Mouse (Mus musculus) C2C12 (cell line): ENCODE results near the gene N4bp1.

Source experiments
- CEBPB ChIP-seq: IDR thresholded peaks from one replicate; pipeline ENCODE4 v1.6.1; 2011; ENCODE audit warnings: low read depth, mild to moderate bottlenecking, control low read depth, moderate library complexity
- CTCF ChIP-seq: IDR thresholded peaks from one replicate; pipeline ENCODE4 v1.5.1; 2011; ENCODE audit not compliant: control insufficient read depth, insufficient read depth, insufficient read length
- MAX ChIP-seq: IDR thresholded peaks from one replicate; pipeline ENCODE4 v1.6.1; 2011; ENCODE audit warnings: mild to moderate bottlenecking, control low read depth
- MYOD1 ChIP-seq: IDR thresholded peaks from one replicate; pipeline ENCODE4 v1.6.1; 2011; ENCODE audit warnings: low read depth; ENCODE audit not compliant: control insufficient read depth, insufficient read length
- MYOG ChIP-seq: IDR thresholded peaks from one replicate; pipeline ENCODE4 v1.6.1; 2011; ENCODE audit not compliant: control insufficient read depth, insufficient read length; ENCODE audit errors: extremely low read depth
- USF1 ChIP-seq: IDR thresholded peaks from one replicate; pipeline ENCODE4 v1.6.1; 2011; ENCODE audit warnings: low read depth, mild to moderate bottlenecking, control low read depth, moderate library complexity

GRCm38 (mm10) chr8:86888058-86888939 lies 3.2 kb upstream of the N4bp1 start:
- TF ChIP-seq CTCF (no peak), USF1 (no peak), MAX (no peak), CEBPB (no peak), MYOG (no peak), MYOD1 (no peak)
